Mouse (Mus musculus) myocyte (in vitro differentiated cells): ENCODE data around the gene Ddb1.

Experiments
- MAX ChIP-seq: IDR thresholded peaks from one replicate; pipeline ENCODE4 v1.6.1; 2011; ENCODE audit warnings: low read depth, mild to moderate bottlenecking, control low read depth
- MYOG ChIP-seq, 3 experiments: IDR thresholded peaks; one replicate each; pipeline ENCODE4 v1.6.1; 2011; ENCODE audit warnings: control low read depth in 2 of 3, low read depth in 2 of 3, mild to moderate bottlenecking in 2 of 3; ENCODE audit not compliant: insufficient read length in 2 of 3, control insufficient read depth in 1 of 3, insufficient read depth in 1 of 3
- POLR2A ChIP-seq: IDR thresholded peaks from one replicate; pipeline ENCODE4 v1.6.1; 2011; ENCODE audit warnings: low read depth, mild to moderate bottlenecking, control low read depth, moderate library complexity; ENCODE audit not compliant: insufficient read length
- POLR2AphosphoS2 ChIP-seq: IDR thresholded peaks from one replicate; pipeline ENCODE4 v1.6.1; 2011; ENCODE audit warnings: low read depth, control low read depth; ENCODE audit not compliant: insufficient read length
- TCF3 ChIP-seq: IDR thresholded peaks from one replicate; pipeline ENCODE4 v1.6.1; 2011; ENCODE audit warnings: low read depth, control low read depth; ENCODE audit not compliant: insufficient read length
- USF1 ChIP-seq: IDR thresholded peaks from one replicate; pipeline ENCODE4 v1.6.1; 2011; ENCODE audit warnings: low read depth, mild to moderate bottlenecking, control low read depth, moderate library complexity

- TF ChIP-seq POLR2A (no peak), USF1 (no peak), MAX (no peak), TCF3 (no peak), MYOG (IDR thresholded peaks at IDR 0.05; ENCODE audit: control insufficient read depth in 1 of 3, insufficient read depth in 1 of 3, insufficient read length in 2 of 3, low read depth in 2 of 3) (no peak), POLR2AphosphoS2 (no peak)
Measured at GRCm38 (mm10) chr19:10604534-10604933, 593 bp upstream of the Ddb1 start.
